Mouse (Mus musculus) regulatory T cell (primary cell): ENCODE measurements at regions not wholly inside any gene's neighbourhood (a gene's known extent, or its start where the extent isn't known, plus 50 kb on each side); places are given as distances from the start of the nearest gene placed in this dataset.

ENCODE experiments used
- in situ Hi-C: fragments of 300-600 bp; cut with MboI, MseI; formaldehyde crosslinking; loops from one replicate; pipeline ENCODE4 v1.15.1; 2025; ENCODE audit warnings: high pct_unique_total_duplicates

GRCm38 (mm10) chr4:7642878-7643590, 595.8 kb downstream of the Car8 start:
- in situ Hi-C loops, result no loop called here

- in situ Hi-C loops, result no loop called here
These were observed 641.0 kb downstream of the Car8 start for GRCm38 (mm10) chr4:7597671-7598390.

GRCm38 (mm10) chr4:7596116-7596515, 642.7 kb downstream of the Car8 start:
- in situ Hi-C loops, result no loop called here

- in situ Hi-C loops, result no loop called here
These were observed 655.0 kb downstream of the Car8 start for GRCm38 (mm10) chr4:7583851-7584250.

GRCm38 (mm10) chr4:7581931-7582330, 656.9 kb downstream of the Car8 start:
- in situ Hi-C loops, result no loop called here

GRCm38 (mm10) chr4:7581220-7581916, 657.5 kb downstream of the Car8 start:
- in situ Hi-C loops, result no loop called here

DNA sequence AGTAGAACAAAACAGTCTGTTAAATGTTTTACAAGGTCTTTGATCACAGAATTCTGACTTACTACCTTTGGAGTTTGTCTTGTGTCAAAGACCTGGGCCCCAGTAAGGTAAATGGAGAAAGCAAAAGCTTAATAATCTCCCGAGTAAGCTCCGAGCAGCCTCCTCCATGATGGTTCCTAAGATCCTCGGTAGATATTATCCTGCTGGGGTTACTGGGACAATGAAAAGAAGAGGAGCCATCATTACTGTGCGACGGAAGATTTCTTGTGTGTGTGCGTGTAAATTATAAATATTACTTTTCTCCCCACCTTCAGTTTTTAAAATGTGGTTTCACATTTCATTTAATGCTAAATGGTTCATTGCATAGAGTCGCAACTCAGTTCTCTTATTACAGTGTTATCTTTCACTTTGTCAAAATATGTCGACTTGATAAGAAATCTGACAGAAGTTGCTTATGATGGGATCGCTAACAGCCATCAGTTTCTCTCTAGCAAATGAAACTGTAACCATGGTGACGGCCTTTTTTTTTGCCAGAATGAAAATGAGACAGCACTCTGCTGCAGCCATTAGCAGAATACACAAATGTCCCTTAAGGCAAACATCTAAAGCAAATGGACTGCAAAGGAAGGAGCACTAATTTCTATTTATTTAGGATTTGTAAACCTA, 658.2 kb downstream of the Car8 start:
- in situ Hi-C loops, result no loop called here

DNA sequence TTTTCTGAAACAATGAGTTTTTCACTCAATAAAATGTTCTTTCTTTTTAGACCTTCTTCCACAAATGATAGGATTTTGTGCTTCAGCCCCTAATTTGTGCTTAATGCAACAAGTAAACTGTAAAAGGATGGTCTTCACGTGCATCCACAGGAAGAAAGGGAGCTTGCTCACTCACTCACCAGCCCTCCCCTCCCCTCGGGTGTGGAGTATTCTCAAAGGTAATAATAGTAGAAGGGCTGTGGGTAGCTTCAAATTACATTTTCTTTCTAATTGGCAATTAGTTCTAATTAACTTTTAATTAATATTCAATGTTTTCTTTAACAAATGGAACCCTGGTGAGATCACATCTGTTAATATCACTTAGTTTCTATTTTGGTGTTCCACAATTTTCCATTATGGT, 664.8 kb downstream of the Car8 start:
- in situ Hi-C loops, result no loop called here

DNA sequence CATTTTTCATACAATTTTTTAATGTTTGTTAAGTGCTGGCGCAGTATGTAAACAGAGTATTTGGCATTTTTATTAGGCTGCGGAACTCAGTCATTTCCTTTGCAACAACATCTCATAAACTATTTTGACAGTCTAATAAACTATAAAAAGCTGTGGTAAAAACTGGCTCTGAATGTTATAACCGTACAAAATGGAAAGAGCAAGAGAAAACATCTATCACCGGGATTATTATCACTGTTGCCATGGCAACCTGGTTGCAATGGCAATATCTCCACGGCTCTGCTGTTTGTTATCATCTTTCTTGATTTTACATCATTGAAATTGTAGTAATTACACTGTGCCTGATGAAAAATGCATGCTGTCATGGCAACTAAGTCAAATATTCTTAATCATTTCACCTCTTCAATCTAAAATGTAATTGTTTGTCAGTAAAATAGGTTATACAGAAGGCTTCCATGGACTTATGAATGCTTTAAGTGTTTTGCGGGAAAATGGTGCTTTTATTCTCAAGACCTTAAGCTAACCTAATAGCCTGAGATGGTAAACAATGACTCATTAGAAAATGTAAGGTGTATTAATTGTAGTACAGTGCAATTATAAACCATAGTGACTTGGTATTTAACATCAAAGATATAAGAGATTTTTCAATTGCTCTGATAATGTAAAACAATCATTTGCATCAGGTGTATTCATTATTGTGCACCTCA, 671.0 kb downstream of the Car8 start:
- in situ Hi-C loops, result no loop called here

GRCm38 (mm10) chr4:7559867-7560832, 678.7 kb downstream of the Car8 start:
- in situ Hi-C loops, result no loop called here

- in situ Hi-C loops, result no loop called here
These were observed 680.1 kb downstream of the Car8 start for GRCm38 (mm10) chr4:7558721-7559120.

DNA sequence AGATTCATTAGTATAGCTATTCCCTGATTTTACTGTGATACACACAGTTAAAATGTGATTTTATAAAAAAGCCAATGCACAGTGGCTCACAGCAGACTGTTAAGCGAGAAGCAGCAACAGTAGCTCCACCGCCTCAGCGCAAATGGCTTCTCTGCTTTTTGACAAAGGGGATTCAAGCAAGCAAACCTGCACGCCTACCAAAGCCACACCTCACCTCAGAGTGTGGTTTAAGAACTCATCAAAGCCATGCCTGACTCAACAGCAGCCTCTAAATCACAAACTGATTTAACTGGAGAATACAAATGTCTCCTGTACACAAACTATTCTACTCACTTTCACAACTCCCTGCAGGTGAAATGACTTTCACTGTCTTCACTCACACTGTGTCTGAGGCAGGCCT, 704.5 kb downstream of the Car8 start:
- in situ Hi-C loops, result no loop called here

DNA sequence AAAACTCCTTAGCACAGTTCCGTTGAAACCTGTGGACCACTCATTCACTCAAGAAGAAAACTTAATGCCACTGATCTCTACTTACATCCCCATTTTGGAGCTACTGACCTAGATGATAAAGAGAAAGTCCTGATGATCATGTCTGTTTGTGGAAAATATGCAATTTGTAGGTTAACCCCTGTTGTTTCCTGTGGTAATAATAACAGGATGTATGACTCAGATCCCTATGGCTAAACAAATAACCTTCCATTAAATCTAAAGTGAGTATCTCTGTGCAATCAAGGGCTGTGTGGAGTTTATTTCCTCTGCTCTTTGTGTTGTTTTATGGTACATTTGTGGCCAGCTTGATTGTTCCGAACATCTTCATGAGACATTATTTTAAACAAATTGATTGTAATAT, 711.1 kb downstream of the Car8 start:
- in situ Hi-C loops, result no loop called here

- in situ Hi-C loops, result loop anchor here (10.0 kb wide), 1 partner anchor 978 kb away; no protein-coding TSS in a partner anchor
These were observed 725.8 kb downstream of the Car8 start for GRCm38 (mm10) chr4:7513081-7513480.

GRCm38 (mm10) chr4:7485552-7485951, 753.3 kb downstream of the Car8 start:
- in situ Hi-C loops, result no loop called here

GRCm38 (mm10) chr4:7455130-7455529, 783.7 kb downstream of the Car8 start:
- in situ Hi-C loops, result no loop called here

DNA sequence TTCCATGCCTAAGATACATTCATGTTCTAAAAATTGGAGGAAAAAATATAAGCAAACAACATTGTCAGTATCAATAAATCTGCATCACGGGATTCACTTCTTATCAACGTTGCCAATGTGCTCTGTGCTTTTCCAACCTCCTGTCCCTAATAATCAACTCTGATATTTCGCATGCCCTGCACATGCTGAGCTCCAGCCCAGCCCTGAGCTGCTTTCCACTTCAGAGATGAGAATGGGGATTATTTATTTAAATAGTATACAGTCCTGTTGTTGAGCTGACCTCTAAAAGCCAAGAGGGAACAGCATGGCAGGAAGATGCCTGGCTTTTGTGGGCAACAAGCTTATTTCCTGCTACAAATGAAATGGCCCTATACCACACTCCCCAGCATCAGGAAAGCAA, 786.2 kb downstream of the Car8 start:
- in situ Hi-C loops, result no loop called here

GRCm38 (mm10) chr4:7450991-7451390, 787.9 kb downstream of the Car8 start:
- in situ Hi-C loops, result no loop called here

GRCm38 (mm10) chr4:7429308-7429707, 809.5 kb downstream of the Car8 start:
- in situ Hi-C loops, result no loop called here

GRCm38 (mm10) chr4:7424081-7424480, 814.8 kb downstream of the Car8 start:
- in situ Hi-C loops, result no loop called here
